Comparison of ENCODE assay signal across 18 mouse cellular contexts in the genomic region with DNA sequence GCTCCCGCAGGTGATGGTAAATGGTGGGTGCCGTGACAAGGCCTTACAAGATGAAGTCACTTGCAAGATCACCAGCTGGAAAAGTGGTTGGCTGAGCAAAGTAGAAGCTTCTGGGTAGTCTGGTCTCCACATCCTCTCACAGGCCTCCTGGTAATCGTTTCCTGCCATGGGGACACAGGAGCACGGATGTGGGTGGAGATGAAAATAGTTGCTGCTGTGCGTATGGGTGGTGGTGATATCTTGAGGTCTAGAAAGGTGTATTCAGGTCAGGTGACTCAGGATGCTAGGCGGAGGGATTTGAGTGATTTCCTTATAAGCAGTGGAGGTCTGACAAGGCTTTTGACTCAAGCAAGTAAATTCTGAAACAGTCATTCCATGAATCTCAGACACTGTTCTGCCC. TPM values are rescaled to one million over a fixed set of nuclear protein-coding genes. Genes with fewer than 3 reads are reported as not detected.
"Had no signal": no experiment of that assay in that cellular context is flagged by ENCODE, and none has a peak within 500 bp of the region (broad histone marks: within the 10 kb centered on the region; RNA-seq: fewer than 3 reads in every experiment).

No protein-coding gene starts in this region.

- H3K27ac ChIP-seq: intestine, embryonic 15.5 days; kidney, embryonic 15.5 days; left cerebral cortex, adult 2 months; limb, embryonic 10.5 days; liver, embryonic 15.5 days; midbrain, embryonic 12.5 days; neural tube, embryonic 15.5 days had no signal

- H3K9me3 ChIP-seq: intestine, embryonic 15.5 days; kidney, embryonic 15.5 days; limb, embryonic 10.5 days; liver, embryonic 15.5 days; megakaryocyte, embryonic 14.5 days; midbrain, embryonic 12.5 days; neural tube, embryonic 15.5 days had no signal

- H3K4me2 ChIP-seq: intestine, embryonic 15.5 days; kidney, embryonic 15.5 days; liver, embryonic 11.5 days; liver, embryonic 15.5 days; midbrain, embryonic 12.5 days; neural tube, embryonic 15.5 days had no signal

- H3K9ac ChIP-seq: intestine, embryonic 15.5 days; kidney, embryonic 15.5 days; liver, embryonic 15.5 days; midbrain, embryonic 12.5 days; neural tube, embryonic 15.5 days had no signal

- H3K4me1 ChIP-seq: intestine, embryonic 15.5 days; limb, embryonic 10.5 days; liver, embryonic 15.5 days; midbrain, embryonic 12.5 days; neural tube, embryonic 15.5 days had no signal

- ATAC-seq: intestine, embryonic 15.5 days; lung, postnatal 0 days had no signal

- H3K27me3 ChIP-seq: intestine, embryonic 15.5 days; kidney, embryonic 15.5 days; liver, embryonic 15.5 days; megakaryocyte, embryonic 14.5 days; midbrain, embryonic 12.5 days had no signal

- H3K4me3 ChIP-seq: intestine, embryonic 15.5 days; kidney, embryonic 15.5 days; left cerebral cortex, adult 2 months; limb, embryonic 10.5 days; liver, embryonic 15.5 days; megakaryocyte, embryonic 14.5 days; midbrain, embryonic 12.5 days; neural tube, embryonic 15.5 days had no signal

- H3K36me3 ChIP-seq: intestine, embryonic 15.5 days; liver, embryonic 15.5 days had no signal

- DNase-seq: kidney, adult 18-20 months; kidney, postnatal 14 days; lung, adult 2 months; lung, postnatal 4 days; right cerebral cortex, adult 18-20 months; right cerebral cortex, postnatal 25 days had no signal

RNA-seq across cellular contexts. Expression of a gene that starts 18.4 kb away (rescaled TPM):
- polyA plus RNA-seq: large intestine, adult 2 months; small intestine, adult 2 months had no signal
